Mouse (Mus musculus) CH12.LX (cell line): ENCODE measurements around the gene C1qtnf1. TPM values are rescaled to one million over a fixed set of nuclear protein-coding genes. Genes with fewer than 3 reads are reported as not detected.

Experiments used
- DNase-seq: peaks from one replicate; pipeline ENCODE4 v3.0.0-alpha.2; 2013; ENCODE audit errors: extremely low read depth
- H3K27ac ChIP-seq: 2 replicates; pipeline ENCODE4 v1.5.1; 2012; ENCODE audit warnings: low read depth, mild to moderate bottlenecking, control low read depth, moderate library complexity; ENCODE audit not compliant: insufficient read depth
- H3K27me3 ChIP-seq: replicated peaks from 2 replicates; pipeline ENCODE3; 2012; ENCODE audit warnings: inconsistent platforms
- H3K36me3 ChIP-seq, 2 experiments: replicated peaks in 1 of 2; 2 replicates each; pipeline versions ENCODE3 to v1.6.1; 2012; ENCODE audit warnings: inconsistent platforms in 1 of 2, low read length in 1 of 2, mild to moderate bottlenecking in 1 of 2, mixed read lengths in 1 of 2, moderate library complexity in 1 of 2; ENCODE audit not compliant: control insufficient read depth in 1 of 2, insufficient read depth in 1 of 2
- H3K4me1 ChIP-seq, 2 experiments: 2 replicates each; pipeline ENCODE4 v1.6.1; 2012; ENCODE audit warnings: inconsistent platforms in 1 of 2, moderate library complexity in 1 of 2; ENCODE audit not compliant: insufficient read depth in 2 of 2, control insufficient read depth in 1 of 2
- H3K4me2 ChIP-seq: 2 replicates; pipeline ENCODE4 v1.6.1; 2012; ENCODE audit warnings: low read depth, mild to moderate bottlenecking, control low read depth; ENCODE audit not compliant: poor library complexity, insufficient read depth, severe bottlenecking
- H3K4me3 ChIP-seq, 3 experiments: fragments of 150-350 bp in 1 of 3; sonication (generic) in 1 of 3; replicated peaks in 1 of 3; 2 replicates each; pipeline versions ENCODE3 to v1.5.1; 2011 to 2012; ENCODE audit warnings: low read depth in 2 of 3, low read length in 2 of 3, mild to moderate bottlenecking in 2 of 3, moderate library complexity in 2 of 3, control low read depth in 1 of 3, improper control_type of control experiment in 1 of 3, inconsistent platforms in 1 of 3, mixed read lengths in 1 of 3; ENCODE audit not compliant: poor library complexity in 1 of 3
- H3K79me2 ChIP-seq: replicated peaks from 2 replicates; pipeline ENCODE4 v1.6.1; 2012; ENCODE audit warnings: mild to moderate bottlenecking, moderate library complexity; ENCODE audit not compliant: control insufficient read depth, poor library complexity, insufficient read depth, severe bottlenecking; ENCODE audit errors: extremely low read depth
- H3K9ac ChIP-seq: 2 replicates; pipeline ENCODE4 v1.6.1; 2012; ENCODE audit warnings: low read depth, mild to moderate bottlenecking, control low read depth, moderate library complexity; ENCODE audit not compliant: insufficient read depth
- H3K9me3 ChIP-seq: replicated peaks from 2 replicates; pipeline ENCODE3; 2012; ENCODE audit warnings: low read length, inconsistent platforms, mixed read lengths
- CHD2 ChIP-seq: IDR thresholded peaks from 2 replicates; pipeline ENCODE4 v1.6.1; 2011; ENCODE audit warnings: low read length, improper control_type of control experiment
- CTCF ChIP-seq, 2 experiments: IDR thresholded peaks in 1 of 2; conservative IDR thresholded peaks in 1 of 2; 2 replicates each; pipeline ENCODE4 v1.5.1; 2011 to 2012; ENCODE audit warnings: low read depth in 2 of 2, low read length in 2 of 2, improper control_type of control experiment in 1 of 2, inconsistent platforms in 1 of 2, mild to moderate bottlenecking in 1 of 2, moderate library complexity in 1 of 2
- ELF1 ChIP-seq: IDR thresholded peaks from 2 replicates; pipeline ENCODE4 v1.6.1; 2014; ENCODE audit warnings: low read depth, mild to moderate bottlenecking, inconsistent platforms, low read length, improper control_type of control experiment
- ETS1 ChIP-seq: conservative IDR thresholded peaks from 2 replicates; pipeline ENCODE4 v1.6.1; 2012; ENCODE audit warnings: low read depth, mild to moderate bottlenecking, inconsistent platforms, low read length, improper control_type of control experiment, moderate library complexity
- JUN ChIP-seq: IDR thresholded peaks from 2 replicates; pipeline ENCODE4 v1.6.1; 2011; ENCODE audit warnings: low read depth, mild to moderate bottlenecking, low read length, improper control_type of control experiment, moderate library complexity; ENCODE audit not compliant: insufficient read depth
- KAT2A ChIP-seq: IDR thresholded peaks from 2 replicates; pipeline ENCODE4 v1.6.1; 2012; ENCODE audit warnings: low read length, improper control_type of control experiment, inconsistent platforms; ENCODE audit not compliant: insufficient replicate concordance
- MAFK ChIP-seq: IDR thresholded peaks from 2 replicates; pipeline ENCODE4 v1.6.1; 2011; ENCODE audit warnings: low read length, improper control_type of control experiment; ENCODE audit not compliant: insufficient replicate concordance
- MEF2A ChIP-seq: IDR thresholded peaks from 2 replicates; pipeline ENCODE4 v1.6.1; 2014; ENCODE audit warnings: low read depth, mild to moderate bottlenecking, inconsistent platforms, low read length, improper control_type of control experiment, borderline replicate concordance
- SMC3 ChIP-seq: IDR thresholded peaks from 2 replicates; pipeline ENCODE4 v1.6.1; 2011; ENCODE audit warnings: low read depth, low read length, improper control_type of control experiment
- TBP ChIP-seq: conservative IDR thresholded peaks from 2 replicates; pipeline ENCODE4 v1.6.1; 2011; ENCODE audit warnings: low read depth, low read length, improper control_type of control experiment
- UBTF ChIP-seq: IDR thresholded peaks from 2 replicates; pipeline ENCODE4 v1.6.1; 2012; ENCODE audit warnings: low read depth, mild to moderate bottlenecking, inconsistent platforms, low read length, improper control_type of control experiment, moderate library complexity
- ZMIZ1 ChIP-seq: IDR thresholded peaks from 2 replicates; pipeline ENCODE4 v1.6.1; 2012; ENCODE audit warnings: low read depth, mild to moderate bottlenecking, inconsistent platforms, low read length, improper control_type of control experiment
- dilution Hi-C: fragments of 300-500 bp; cut with MboI; formaldehyde crosslinking; loops from 2 replicates; pipeline ENCODE4 v1.14.3; 2020; ENCODE audit warnings: low sequenced_read_pairs; ENCODE audit not compliant: extremely low pct_unique_long_range_greater_than_20kb, extremely low pct_ligation_motif_present
- in situ Hi-C: fragments of 300-500 bp; cut with MboI; formaldehyde crosslinking; loops from 3 replicates; pipeline ENCODE4 v1.14.3; 2019; ENCODE audit warnings: low sequenced_read_pairs, low pct_ligation_motif_present, low pct_unique_long_range_greater_than_20kb, mixed read lengths
- polyA plus RNA-seq: library from polyadenylated mRNA; unstranded; fragments of >175 nt; gene quantifications from 2 replicates; pipeline ENCODE4 v1.2.1, GENCODE M21; 2012; ENCODE audit warnings: low read depth; ENCODE audit not compliant: insufficient read length
- total RNA-seq, 2 experiments: library from RNA; depleted of rRNA; stranded (reverse); fragments of 300-350 nt in 1 of 2; fragments of >200 nt in 1 of 2; gene quantifications; 2 replicates each; pipeline ENCODE4 v1.2.3; 2012 to 2014

The C1qtnf1 gene
- total and polyA plus RNA-seq, 3 experiments = 0.13 to 0.19 TPM; not detected in 1

- Histone ChIP-seq H3K79me2 (no peaks in the 10 kb centered on the region), H3K9ac (no peak overlapping the region), H3K4me3 (no peak overlapping the region), H3K4me2 (no peak overlapping the region), H3K27ac (no peak overlapping the region), H3K9me3 (no peaks in the 10 kb centered on the region), H3K36me3 (no peaks in the 10 kb centered on the region), H3K27me3 (peaks cover 95% of the 10 kb centered on the region), H3K4me1 (no peaks in the 10 kb centered on the region)
- no peak for DNase-seq
- dilution Hi-C loops = no loop called here
- in situ Hi-C loops = loop anchor here (25.0 kb wide), 1 partner anchor 303 kb away; no protein-coding TSS in a partner anchor
- TF ChIP-seq MAFK (no peak), UBTF (no peak), KAT2A (no peak), SMC3 (no peak), ZMIZ1 (no peak), MEF2A (no peak)
These were observed 6.1 kb downstream of the C1qtnf1 start for GRCm38 (mm10) chr11:118434093-118434492.

- in situ Hi-C loops (loop anchor here (25.0 kb wide), 1 partner anchor 301 kb away; no protein-coding TSS in a partner anchor), dilution Hi-C loops (no loop called here)
- Histone ChIP-seq H3K9ac (no peak overlapping the region), H3K4me2 (no peak overlapping the region), H3K4me3 (no peak overlapping the region), H3K4me1 (peaks cover 0 to 3% of the 10 kb centered on the region in 2 experiments; a peak in 2 of 4 replicates), H3K27me3 (peaks cover 95% of the 10 kb centered on the region), H3K79me2 (no peaks in the 10 kb centered on the region), H3K9me3 (peaks cover 4% of the 10 kb centered on the region), H3K27ac (no peak overlapping the region), H3K36me3 (no peaks in the 10 kb centered on the region)
- DNase-seq = no peak
- TF ChIP-seq ZMIZ1 (no peak), ETS1 (no peak), ELF1 (no peak), TBP (no peak), JUN (no peak), CHD2 (no peak), CTCF (conservative IDR thresholded peaks at IDR 0.05 in 1 of 2, IDR thresholded peaks at IDR 0.05 in 1 of 2; ENCODE audit: low read depth in 2 of 2, low read length in 2 of 2) (peak in 1 of 2 experiments; percentile 37; a peak in 1 of 4 replicates), KAT2A (no peak)
These were observed 8.5 kb downstream of the C1qtnf1 start for GRCm38 (mm10) chr11:118436471-118436935.
